Mouse (Mus musculus) olfactory bulb, adult 2 months (tissue): ENCODE data around the gene Icmt. TPM values are rescaled to one million over a fixed set of nuclear protein-coding genes. Genes with fewer than 3 reads are reported as not detected.
A peak's percentile ranks its signal among the peaks of the same experiment; 100 is the strongest.

Experiments
- H3K27ac ChIP-seq: fragments of 200-500 bp; 2 replicates; pipeline ENCODE4 v1.5.1; 2012; ENCODE audit warnings: low read depth, low read length; ENCODE audit not compliant: insufficient read depth
- H3K4me1 ChIP-seq: fragments of 200-500 bp; 2 replicates; pipeline ENCODE4 v1.6.1; 2012; ENCODE audit warnings: low read length; ENCODE audit not compliant: control insufficient read depth, insufficient read depth
- H3K4me3 ChIP-seq: fragments of 200-500 bp; 2 replicates; pipeline ENCODE4 v1.5.1; 2012; ENCODE audit warnings: mild to moderate bottlenecking, low read depth, low read length, moderate library complexity; ENCODE audit not compliant: insufficient read depth
- CTCF ChIP-seq: fragments of 200-500 bp; IDR thresholded peaks from 2 replicates; pipeline ENCODE4 v1.5.1; 2012; ENCODE audit warnings: low read depth, mild to moderate bottlenecking, low read length, moderate library complexity; ENCODE audit not compliant: insufficient read depth
- POLR2A ChIP-seq: fragments of 200-500 bp; IDR thresholded peaks from 2 replicates; pipeline ENCODE4 v1.6.1; 2012; ENCODE audit warnings: mild to moderate bottlenecking, low read depth, low read length, moderate library complexity; ENCODE audit not compliant: insufficient read depth
- WGBS: fragments of 180-500 bp; shearing (Covaris S2); methylation state at CpG from one replicate; pipeline ENCODE4 v1.1.7; 2018; 5-methylcytosine and 5-hydroxymethylcytosine counted together
- polyA plus RNA-seq: library from polyadenylated mRNA; stranded (reverse); fragments of >200 nt; gene quantifications from 2 replicates; pipeline ENCODE4 v1.2.4, GENCODE M21; 2012; ENCODE audit warnings: low replicate concordance; ENCODE audit not compliant: missing spikeins, insufficient read depth, insufficient read length

The Icmt gene
- polyA plus RNA-seq, 1 experiment = not detected

DNA sequence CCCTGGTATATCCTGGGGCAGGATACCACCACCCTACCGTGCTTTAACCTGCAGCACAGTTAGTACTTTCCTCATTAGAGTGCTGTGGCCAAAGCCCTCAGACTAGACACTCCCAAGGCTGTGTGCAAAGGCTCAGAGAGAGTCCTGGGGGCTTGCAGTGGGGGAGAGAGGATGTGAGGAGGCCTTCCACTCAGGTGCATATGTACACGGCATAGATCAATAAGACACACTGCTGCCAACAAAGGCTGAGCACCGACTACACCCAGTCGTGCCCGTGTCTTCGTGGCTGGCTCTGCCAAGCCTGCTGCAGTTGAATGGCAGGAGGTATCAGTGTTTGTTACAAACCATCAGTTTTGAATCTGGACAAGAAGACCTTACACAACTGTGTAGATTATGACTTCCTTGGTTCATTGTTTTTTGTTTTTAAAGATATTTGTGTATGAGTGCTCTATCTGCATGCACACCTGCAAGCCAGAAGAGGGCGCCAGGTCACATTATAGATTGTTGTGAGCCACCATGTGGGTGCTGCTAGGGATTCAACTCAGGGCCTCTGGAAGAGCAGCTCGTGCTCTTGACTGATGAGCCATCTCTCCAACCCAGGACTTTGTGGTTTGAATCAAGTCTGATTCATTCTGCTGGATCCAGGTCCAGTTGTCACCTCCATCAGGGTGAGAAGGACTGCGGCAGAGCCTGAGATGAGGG is 32.0 kb upstream of the Icmt start:
- WGBS = 85% methylated on average over 9 of the region's 9 CpGs
- TF ChIP-seq CTCF (no peak), POLR2A (no peak)
- H3K4me3 ChIP-seq = no peak overlapping the region
- peaks cover 78% of the 10 kb centered on the region for H3K4me1 ChIP-seq
- H3K27ac ChIP-seq = no peak overlapping the region

GRCm38 (mm10) chr4:152265791-152266190 is 31.2 kb upstream of the Icmt start:
- TF ChIP-seq CTCF (no peak), POLR2A (no peak)
- peak overlapping the region; percentile 1; the same call in 1 of the 2 replicates for H3K27ac ChIP-seq
- WGBS = 23% methylated on average over 5 of the region's 5 CpGs
- H3K4me1 ChIP-seq = peaks cover 74% of the 10 kb centered on the region
- H3K4me3 ChIP-seq = no peak overlapping the region

GRCm38 (mm10) chr4:152266236-152266895 is 30.7 kb upstream of the Icmt start:
- no peak for TF ChIP-seq POLR2A
- no peak for TF ChIP-seq CTCF
- peak overlapping the region; percentile 1; the same call in 1 of the 2 replicates for H3K27ac ChIP-seq
- peaks cover 74% of the 10 kb centered on the region for H3K4me1 ChIP-seq
- H3K4me3 ChIP-seq = no peak overlapping the region
- WGBS = 36% methylated on average over 10 of the region's 10 CpGs

GRCm38 (mm10) chr4:152267748-152268369 is 29.2 kb upstream of the Icmt start:
- 0 out of 2 replicates have a peak overlapping the region, but pooled peaks have one; percentile 12 for H3K27ac ChIP-seq
- TF ChIP-seq POLR2A (no peak), CTCF (no peak)
- peaks cover 69% of the 10 kb centered on the region for H3K4me1 ChIP-seq
- WGBS = 54% methylated on average over 13 of the region's 13 CpGs
- no peak overlapping the region for H3K4me3 ChIP-seq

- H3K27ac ChIP-seq = no peak overlapping the region
- WGBS = 93% methylated on average over 13 of the region's 13 CpGs
- no peak overlapping the region for H3K4me3 ChIP-seq
- H3K4me1 ChIP-seq = peaks cover 67% of the 10 kb centered on the region
- TF ChIP-seq CTCF = no peak
- no peak for TF ChIP-seq POLR2A
Observed at GRCm38 (mm10) chr4:152269967-152270366, 27.1 kb upstream of the Icmt start.

DNA sequence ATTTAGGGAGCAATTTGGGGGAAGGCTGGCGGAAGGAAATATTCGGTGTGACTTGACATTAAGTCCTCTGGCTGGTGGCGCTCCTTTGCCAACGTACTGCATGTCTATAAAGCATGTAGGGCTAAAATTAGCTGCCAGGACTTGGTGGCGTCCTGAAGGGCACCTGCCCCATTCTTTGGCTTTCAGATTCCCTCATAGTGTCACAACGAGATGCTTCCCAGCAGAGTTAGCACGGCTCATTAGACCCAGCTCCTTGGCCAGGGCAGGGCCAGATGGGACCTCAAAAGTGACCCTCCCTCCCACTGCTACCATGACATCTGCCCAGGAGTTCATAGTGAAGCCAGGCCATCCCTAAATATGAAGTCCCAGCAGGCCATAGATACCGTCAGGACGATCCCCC is 26.4 kb upstream of the Icmt start:
- TF ChIP-seq POLR2A (no peak), CTCF (no peak)
- WGBS = 82% methylated on average over 9 of the region's 9 CpGs
- Histone ChIP-seq H3K27ac (no peak overlapping the region), H3K4me1 (peaks cover 67% of the 10 kb centered on the region), H3K4me3 (no peak overlapping the region)

GRCm38 (mm10) chr4:152271334-152271733 is 25.7 kb upstream of the Icmt start:
- TF ChIP-seq CTCF (no peak), POLR2A (no peak)
- WGBS = 92% methylated on average over 11 of the region's 11 CpGs
- Histone ChIP-seq H3K4me3 (no peak overlapping the region), H3K27ac (no peak overlapping the region), H3K4me1 (peaks cover 67% of the 10 kb centered on the region)

GRCm38 (mm10) chr4:152272006-152272405 is 25.0 kb upstream of the Icmt start:
- no peak overlapping the region for H3K27ac ChIP-seq
- WGBS = 63% methylated on average over 7 of the region's 7 CpGs
- TF ChIP-seq POLR2A (no peak), CTCF (no peak)
- no peak overlapping the region for H3K4me3 ChIP-seq
- H3K4me1 ChIP-seq = peaks cover 68% of the 10 kb centered on the region
